Mouse (Mus musculus) CD4-positive, CD25-positive, alpha-beta regulatory T cell, adult 4 months (primary cell): ENCODE data around the gene Zcchc14. TPM values are rescaled to one million over a fixed set of nuclear protein-coding genes. Genes with fewer than 3 reads are reported as not detected.

Source experiments
- ATAC-seq: one replicate; pipeline ENCODE4 v1.8.0; 2017
- polyA plus RNA-seq, 2 experiments: library from polyadenylated mRNA; unstranded; fragments of 100-300 nt; shearing (Covaris generic); gene quantifications; one replicate each; pipeline ENCODE4 v1.2.1; 2017

Zcchc14 gene
- polyA plus RNA-seq, 2 experiments from 2014 or later = 0.17 to 0.46 TPM

GRCm38 (mm10) chr8:121663101-121663500 lies 10.4 kb upstream of the Zcchc14 start:
- no peak for ATAC-seq

GRCm38 (mm10) chr8:121661631-121662357 lies 9.1 kb upstream of the Zcchc14 start:
- ATAC-seq = no peak

GRCm38 (mm10) chr8:121660602-121661001 lies 7.9 kb upstream of the Zcchc14 start:
- no peak for ATAC-seq

- no peak for ATAC-seq
Observed at GRCm38 (mm10) chr8:121654966-121655494, 2.3 kb upstream of the Zcchc14 start.

- ATAC-seq = no peak
Observed at GRCm38 (mm10) chr8:121654131-121654530, 1.4 kb upstream of the Zcchc14 start.

- no peak for ATAC-seq
Observed at GRCm38 (mm10) chr8:121653340-121654019, 779 bp upstream of the Zcchc14 start.

- ATAC-seq = no peak
Observed at GRCm38 (mm10) chr8:121651874-121652361, 783 bp downstream of the Zcchc14 start.

GRCm38 (mm10) chr8:121651308-121651873 lies 1.3 kb downstream of the Zcchc14 start:
- no peak for ATAC-seq

- ATAC-seq = no peak
Observed at GRCm38 (mm10) chr8:121650389-121651307, 2.1 kb downstream of the Zcchc14 start.

GRCm38 (mm10) chr8:121649904-121650303 lies 2.8 kb downstream of the Zcchc14 start:
- ATAC-seq = no peak

- ATAC-seq = no peak
Observed at GRCm38 (mm10) chr8:121649423-121649822, 3.3 kb downstream of the Zcchc14 start.

GRCm38 (mm10) chr8:121648451-121648850 lies 4.2 kb downstream of the Zcchc14 start:
- no peak for ATAC-seq

GRCm38 (mm10) chr8:121647511-121648215 lies 5.0 kb downstream of the Zcchc14 start:
- ATAC-seq = no peak

- ATAC-seq = no peak
Observed at GRCm38 (mm10) chr8:121643384-121643783, 9.3 kb downstream of the Zcchc14 start.

GRCm38 (mm10) chr8:121642804-121643203 lies 9.9 kb downstream of the Zcchc14 start:
- no peak for ATAC-seq

GRCm38 (mm10) chr8:121636180-121636579 lies 16.5 kb downstream of the Zcchc14 start:
- ATAC-seq = no peak

GRCm38 (mm10) chr8:121635534-121635933 lies 17.2 kb downstream of the Zcchc14 start:
- no peak for ATAC-seq

GRCm38 (mm10) chr8:121632401-121632800 lies 20.3 kb downstream of the Zcchc14 start:
- no peak for ATAC-seq

- no peak for ATAC-seq
Observed at GRCm38 (mm10) chr8:121631645-121632071, 21.0 kb downstream of the Zcchc14 start.

- ATAC-seq = no peak
Observed at GRCm38 (mm10) chr8:121628681-121629080, 24.0 kb downstream of the Zcchc14 start.

- no peak for ATAC-seq
Observed at GRCm38 (mm10) chr8:121623043-121623442, 29.7 kb downstream of the Zcchc14 start.

GRCm38 (mm10) chr8:121621879-121622278 lies 30.8 kb downstream of the Zcchc14 start:
- no peak for ATAC-seq
